Mouse (Mus musculus): ENCODE results near the gene Serpine1.

The Serpine1 gene

DNA sequence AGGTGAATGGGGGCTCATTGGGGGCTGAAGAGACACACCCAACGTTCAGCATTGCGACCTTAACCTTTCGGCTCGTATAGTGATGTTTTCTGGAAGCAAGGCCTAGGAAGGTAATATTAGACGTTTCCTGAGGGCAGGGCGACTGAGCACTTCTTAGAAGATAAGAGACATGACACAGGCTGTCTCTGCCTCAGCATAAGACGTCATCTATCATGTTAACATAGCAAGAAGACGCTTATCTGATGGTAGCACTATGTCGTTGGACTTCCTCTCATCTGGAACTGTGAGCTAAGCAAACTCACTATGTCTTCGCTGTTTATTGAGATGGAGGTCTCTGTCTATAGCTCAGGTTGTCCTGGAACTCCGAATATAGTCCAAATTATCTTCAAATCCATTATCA is 26.4 kb upstream of the Serpine1 start:
- in situ Hi-C loops (cut with MboI, MseI), result no loop called here

- in situ Hi-C loops (cut with MboI, MseI), result no loop called here
Measured at GRCm38 (mm10) chr5:137096037-137096436, 24.0 kb upstream of the Serpine1 start.

- in situ Hi-C loops (cut with MboI, MseI), result no loop called here
Measured at GRCm38 (mm10) chr5:137095135-137095534, 23.1 kb upstream of the Serpine1 start.

DNA sequence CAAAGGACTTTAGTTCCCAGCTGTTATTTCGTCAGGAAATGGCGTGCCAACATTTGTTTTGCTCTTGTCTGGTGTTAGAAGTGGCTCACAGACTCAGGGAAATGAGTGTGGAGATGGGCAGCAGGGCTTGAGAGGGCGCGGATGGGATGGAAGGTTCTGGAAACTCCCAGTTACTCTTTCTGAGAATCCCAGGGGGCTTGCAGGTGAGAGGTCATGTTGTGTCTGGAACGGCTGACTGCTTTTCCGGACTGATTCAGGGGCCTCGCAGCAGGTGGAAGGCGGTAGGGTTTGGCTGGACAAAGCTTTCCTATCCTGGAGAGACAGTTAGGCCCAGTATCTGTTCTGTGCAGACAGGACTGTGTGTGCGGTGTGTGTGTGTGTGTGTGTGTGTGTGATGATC is 21.7 kb upstream of the Serpine1 start:
- in situ Hi-C loops (cut with MboI, MseI), result no loop called here

DNA sequence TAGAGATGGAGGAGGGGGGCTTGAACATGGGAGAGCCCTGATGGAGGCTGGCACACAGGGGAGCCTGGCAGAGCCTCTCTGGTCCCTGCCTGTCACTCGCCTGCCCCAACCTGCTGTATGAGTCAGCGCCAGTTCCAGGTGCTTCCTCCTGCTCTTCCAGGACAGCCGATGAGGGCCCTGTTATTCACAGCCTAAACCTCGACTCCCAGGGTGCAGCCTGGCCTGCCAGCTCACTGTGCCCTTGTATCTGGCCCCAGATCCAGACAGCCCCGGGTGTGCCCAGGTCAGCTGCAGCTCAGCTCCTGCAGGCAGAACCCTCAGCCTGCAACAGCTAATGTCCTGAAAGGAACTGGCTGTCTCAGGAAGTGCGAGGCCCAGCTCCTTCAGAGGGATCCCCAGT is 19.5 kb upstream of the Serpine1 start:
- in situ Hi-C loops (cut with MboI, MseI), result no loop called here

- in situ Hi-C loops (cut with MboI, MseI), result no loop called here
Measured at GRCm38 (mm10) chr5:137090870-137091269, 18.8 kb upstream of the Serpine1 start.

GRCm38 (mm10) chr5:137087410-137087809 is 15.3 kb upstream of the Serpine1 start:
- in situ Hi-C loops (cut with MboI, MseI), result no loop called here

GRCm38 (mm10) chr5:137085731-137086130 is 13.7 kb upstream of the Serpine1 start:
- in situ Hi-C loops (cut with MboI, MseI), result no loop called here

- in situ Hi-C loops (cut with MboI, MseI), result no loop called here
Measured at GRCm38 (mm10) chr5:137085021-137085420, 13.0 kb upstream of the Serpine1 start.

- in situ Hi-C loops (cut with MboI, MseI), result no loop called here
Measured at GRCm38 (mm10) chr5:137083051-137083450, 11.0 kb upstream of the Serpine1 start.

GRCm38 (mm10) chr5:137079849-137080248 is 7.8 kb upstream of the Serpine1 start:
- in situ Hi-C loops (cut with MboI, MseI), result no loop called here

GRCm38 (mm10) chr5:137078616-137079015 is 6.5 kb upstream of the Serpine1 start:
- in situ Hi-C loops (cut with MboI, MseI), result no loop called here

DNA sequence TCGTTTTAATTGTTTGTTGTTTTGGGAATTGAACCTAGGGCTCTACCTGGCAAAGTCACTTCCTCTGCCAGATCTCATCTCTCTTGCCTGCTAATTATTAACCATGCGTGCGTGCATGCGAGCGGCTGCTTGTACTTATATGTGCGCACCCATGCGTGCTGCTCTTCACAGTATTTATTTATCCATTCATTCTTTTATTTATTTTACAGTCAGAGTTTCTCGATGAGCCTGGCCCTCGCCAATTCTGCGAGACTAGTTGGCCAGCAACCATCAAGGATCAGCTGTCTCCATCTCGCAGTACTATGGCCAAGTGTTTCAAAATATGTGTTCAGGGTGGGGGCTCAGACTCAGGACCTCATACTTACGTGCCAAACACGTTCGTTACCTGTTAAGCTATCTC is 6.0 kb upstream of the Serpine1 start:
- in situ Hi-C loops (cut with MboI, MseI), result no loop called here

- in situ Hi-C loops (cut with MboI, MseI), result no loop called here
Measured at GRCm38 (mm10) chr5:137077187-137077586, 5.1 kb upstream of the Serpine1 start.

- in situ Hi-C loops (cut with MboI, MseI), result no loop called here
Measured at GRCm38 (mm10) chr5:137076191-137076930, 4.3 kb upstream of the Serpine1 start.

GRCm38 (mm10) chr5:137075726-137076125 is 3.7 kb upstream of the Serpine1 start:
- in situ Hi-C loops (cut with MboI, MseI), result no loop called here

- in situ Hi-C loops (cut with MboI, MseI), result no loop called here
Measured at GRCm38 (mm10) chr5:137074191-137074651, 2.2 kb upstream of the Serpine1 start.

DNA sequence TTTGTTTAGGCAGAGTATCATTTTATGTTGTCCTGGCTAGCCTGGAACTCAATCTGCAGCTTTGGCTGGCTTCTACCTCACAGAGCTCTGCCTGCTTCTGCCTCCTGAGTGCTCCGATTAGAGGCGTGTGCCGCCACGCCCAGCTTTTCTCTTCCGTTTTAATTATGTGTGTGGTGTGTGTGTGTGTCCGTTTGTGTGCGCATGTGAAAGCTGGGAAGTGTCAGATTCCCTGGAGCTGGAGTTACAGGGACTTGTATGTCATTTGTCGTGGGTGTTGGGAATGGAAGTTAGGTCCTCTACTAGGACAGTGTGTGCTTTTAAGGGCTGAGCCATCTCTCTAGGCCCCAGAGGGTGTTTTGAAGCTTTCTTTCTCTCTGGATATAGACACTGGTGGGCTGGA is 1.1 kb upstream of the Serpine1 start:
- in situ Hi-C loops (cut with MboI, MseI), result no loop called here

DNA sequence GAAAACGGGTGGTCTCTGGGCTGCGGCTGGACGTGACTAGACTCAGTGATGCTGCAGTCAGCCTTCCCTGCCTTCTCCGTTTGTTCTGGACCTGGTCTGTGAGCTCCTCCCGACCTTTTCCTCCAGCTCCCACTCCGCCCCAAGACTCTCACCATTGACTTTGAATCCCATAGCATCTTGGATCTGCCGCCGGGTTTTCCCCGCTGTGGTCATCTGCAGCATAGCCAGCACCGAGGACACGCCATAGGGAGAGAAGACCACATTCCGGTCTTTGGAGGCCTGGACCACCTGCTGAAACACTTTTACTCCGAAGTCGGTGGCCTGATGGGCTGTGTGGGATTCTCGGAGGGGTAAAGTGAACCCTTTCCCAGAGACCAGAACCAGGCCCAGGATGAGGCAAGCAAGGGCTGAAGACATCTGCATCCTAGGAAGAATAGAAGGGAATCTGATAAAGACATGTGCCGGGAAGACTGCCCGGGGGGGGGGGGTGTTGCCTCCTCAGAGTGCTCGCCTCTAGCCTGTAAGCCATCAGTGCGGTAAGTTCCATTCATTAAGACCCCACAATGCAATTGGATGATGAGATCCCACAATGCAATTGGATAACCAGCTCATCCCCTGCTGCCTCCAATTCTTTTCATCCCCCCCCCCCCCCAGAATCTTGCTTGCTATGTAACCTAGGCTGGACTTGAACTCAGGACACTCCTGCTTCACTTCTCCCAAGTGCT is 1.0 kb downstream of the Serpine1 start:
- in situ Hi-C loops (cut with MboI, MseI), result no loop called here

- in situ Hi-C loops (cut with MboI, MseI), result loop anchor here (10.0 kb wide), 1 partner anchor 676 kb away; the partner anchor contains the start of genes Nyap1 and Tsc22d4
Measured at GRCm38 (mm10) chr5:137068711-137069110, 3.4 kb downstream of the Serpine1 start.

DNA sequence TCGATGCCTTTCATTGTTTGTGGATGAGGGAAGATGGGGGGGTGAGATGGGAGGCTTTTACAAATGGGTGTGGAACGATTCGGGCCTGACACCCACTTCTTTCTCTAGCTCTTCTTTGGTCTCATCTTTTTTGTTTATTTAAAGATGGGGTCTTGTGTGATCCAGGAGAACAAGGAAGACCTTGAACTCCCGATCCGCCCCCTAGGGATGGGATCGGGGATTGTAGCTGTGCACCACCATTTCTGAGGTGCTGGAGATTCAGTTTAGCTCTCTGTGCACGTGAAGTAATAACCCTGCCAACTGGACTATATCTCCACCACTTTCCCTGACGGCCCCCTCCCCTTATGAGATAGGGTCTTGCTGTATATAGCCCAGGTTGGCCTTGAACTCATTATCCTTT is 6.1 kb downstream of the Serpine1 start:
- in situ Hi-C loops (cut with MboI, MseI), result loop anchor here (10.0 kb wide), 1 partner anchor 679 kb away; the partner anchor contains the start of genes Nyap1 and Tsc22d4

DNA sequence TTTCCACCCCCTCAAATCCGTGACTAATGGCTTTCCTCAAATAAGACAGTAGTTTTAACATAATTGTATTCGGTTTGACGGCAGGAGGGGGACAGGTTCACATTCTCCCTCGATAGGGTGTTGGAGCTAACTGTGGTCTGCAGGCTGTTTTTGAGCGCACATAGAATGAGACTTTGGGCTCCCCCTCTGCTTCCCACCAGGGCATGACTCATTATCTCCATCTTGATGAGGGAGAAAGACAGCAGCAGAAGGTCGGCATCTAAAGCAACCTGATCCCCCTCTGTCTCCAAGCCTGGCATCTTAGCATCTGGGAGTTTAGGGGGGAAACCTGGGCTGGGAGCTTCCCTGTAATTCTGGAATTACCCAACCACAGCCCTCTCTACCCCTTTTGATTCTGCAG is 6.6 kb downstream of the Serpine1 start:
- in situ Hi-C loops (cut with MboI, MseI), result loop anchor here (10.0 kb wide), 1 partner anchor 679 kb away; the partner anchor contains the start of genes Nyap1 and Tsc22d4

GRCm38 (mm10) chr5:137062601-137063000 is 9.5 kb downstream of the Serpine1 start:
- in situ Hi-C loops (cut with MboI, MseI), result loop anchor here (10.0 kb wide), 1 partner anchor 682 kb away; the partner anchor contains the start of genes Nyap1 and Tsc22d4
